Mouse (Mus musculus) layer of hippocampus, postnatal 10 days (tissue): ENCODE data around the gene Mon2. TPM values are rescaled to one million over a fixed set of nuclear protein-coding genes. Genes with fewer than 3 reads are reported as not detected.
A peak's percentile ranks its signal among the peaks of the same experiment; 100 is the strongest.

ENCODE experiments used
- DNase-seq, 2 experiments: peaks; one replicate each; pipeline ENCODE4 v3.0.0; 2021; ENCODE audit warnings: low spot score in 2 of 2
- total RNA-seq, 2 experiments: library from RNA; stranded (reverse); gene quantifications; 2 replicates each; pipeline ENCODE4 v1.2.3; 2021

Gene Mon2
- total RNA-seq, 2 experiments from 2014 or later, result 73.7 to 94.9 TPM

- no peak for DNase-seq
Observed at GRCm38 (mm10) chr10:122994402-122995107, 81.8 kb downstream of the Mon2 start.

GRCm38 (mm10) chr10:122991648-122992047 is 84.7 kb downstream of the Mon2 start:
- peak in 1 of 2 experiments; percentile 21 for DNase-seq

GRCm38 (mm10) chr10:122991053-122991452 is 85.3 kb downstream of the Mon2 start:
- peak in 1 of 2 experiments; percentile 29 for DNase-seq

- DNase-seq, result no peak
Observed at GRCm38 (mm10) chr10:122990606-122991005, 85.7 kb downstream of the Mon2 start.

GRCm38 (mm10) chr10:122989916-122990315 is 86.4 kb downstream of the Mon2 start:
- DNase-seq, result no peak

GRCm38 (mm10) chr10:122988372-122988771 is 87.9 kb downstream of the Mon2 start:
- no peak for DNase-seq

- peak; percentile 37 to 49 for DNase-seq
Observed at GRCm38 (mm10) chr10:122987671-122988128, 88.6 kb downstream of the Mon2 start.

- DNase-seq, result peak; percentile 67 to 80
Observed at GRCm38 (mm10) chr10:122986320-122987225, 89.7 kb downstream of the Mon2 start.

GRCm38 (mm10) chr10:122985515-122986319 is 90.6 kb downstream of the Mon2 start:
- DNase-seq, result peak; percentile 80 to 87

GRCm38 (mm10) chr10:122985252-122985514 is 91.1 kb downstream of the Mon2 start:
- no peak for DNase-seq

GRCm38 (mm10) chr10:122984531-122985251 is 91.6 kb downstream of the Mon2 start:
- DNase-seq, result no peak

GRCm38 (mm10) chr10:122983579-122984530 is 92.5 kb downstream of the Mon2 start:
- DNase-seq, result no peak

GRCm38 (mm10) chr10:122982909-122983578 is 93.3 kb downstream of the Mon2 start:
- no peak for DNase-seq

- no peak for DNase-seq
Observed at GRCm38 (mm10) chr10:122980123-122980522, 96.2 kb downstream of the Mon2 start.

GRCm38 (mm10) chr10:122979356-122979755 is 96.9 kb downstream of the Mon2 start:
- DNase-seq, result no peak

GRCm38 (mm10) chr10:122976038-122976437 is 100.3 kb downstream of the Mon2 start:
- DNase-seq, result no peak

GRCm38 (mm10) chr10:122973241-122973640 is 103.1 kb downstream of the Mon2 start:
- no peak for DNase-seq

GRCm38 (mm10) chr10:122970188-122970587 is 106.1 kb downstream of the Mon2 start:
- no peak for DNase-seq

- no peak for DNase-seq
Observed at GRCm38 (mm10) chr10:122966421-122966820, 109.9 kb downstream of the Mon2 start.
